Mouse (Mus musculus): ENCODE data around the gene Stfa2l1. TPM values are rescaled to one million over a fixed set of nuclear protein-coding genes. Genes with fewer than 3 reads are reported as not detected.
"Not testable (repeated sequence)": the region's sequence is repeated elsewhere in the genome, so short reads cannot be mapped to it uniquely, and the experiment has no call there.

The Stfa2l1 gene
- polyA plus RNA-seq, 1 experiment from 2014 or later: not detected

DNA sequence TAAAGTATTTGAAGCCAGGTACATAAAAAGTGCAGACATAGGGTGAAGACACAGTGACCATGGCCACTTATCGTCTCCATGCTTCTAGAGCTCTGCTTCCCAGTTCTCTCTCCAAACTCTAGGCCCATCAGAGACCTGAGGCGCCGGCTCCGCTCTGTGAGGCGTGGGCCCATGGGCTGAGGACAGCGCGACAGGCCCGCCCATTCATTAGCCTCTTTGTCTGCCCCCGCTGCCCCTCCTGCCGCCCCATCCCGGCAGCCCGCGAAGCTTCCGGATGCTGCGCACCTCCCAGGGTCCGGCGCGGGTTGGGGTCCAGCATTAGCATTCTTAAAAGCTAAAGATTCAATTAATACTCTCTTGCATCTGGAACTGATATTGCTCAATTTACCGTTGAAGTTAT is 42.6 kb downstream of the Stfa2l1 start:
- Histone ChIP-seq H3K4me1 (replicated peaks; ENCODE audit: control insufficient read depth, insufficient read depth, low read length) (no peaks in the 10 kb centered on the region), H3K9me3 (ENCODE audit: control insufficient read depth, low read length) (no peaks in the 10 kb centered on the region), H3K9ac (no peak overlapping the region), H3K4me3 (replicated peaks; ENCODE audit: low read length) (no peak overlapping the region), H3K4me2 (replicated peaks) (peak overlapping the region; percentile 30), H3K27ac (no peak overlapping the region), H3K36me3 (replicated peaks; ENCODE audit: control insufficient read depth, insufficient read depth) (no peaks in the 10 kb centered on the region), H3K27me3 (ENCODE audit: control insufficient read depth, insufficient read depth, low read length) (no peaks in the 10 kb centered on the region)
- DNase-seq (ENCODE audit: low spot score) (no peak), ATAC-seq (ENCODE audit: low FRiP score) (no peak)
- WGBS: 45% methylated on average over 19 of the region's 19 CpGs

GRCm38 (mm10) chr16:36203846-36204245 is 47.2 kb downstream of the Stfa2l1 start:
- Histone ChIP-seq H3K4me2 (replicated peaks) (no peak overlapping the region), H3K4me3 (replicated peaks; ENCODE audit: low read length) (no peak overlapping the region), H3K9me3 (ENCODE audit: control insufficient read depth, low read length) (no peaks in the 10 kb centered on the region), H3K9ac (no peak overlapping the region), H3K27ac (no peak overlapping the region), H3K36me3 (replicated peaks; ENCODE audit: control insufficient read depth, insufficient read depth) (no peaks in the 10 kb centered on the region), H3K4me1 (replicated peaks; ENCODE audit: control insufficient read depth, insufficient read depth, low read length) (no peaks in the 10 kb centered on the region), H3K27me3 (ENCODE audit: control insufficient read depth, insufficient read depth, low read length) (no peaks in the 10 kb centered on the region)
- DNase-seq (ENCODE audit: low spot score): no peak
- no peak for ATAC-seq (ENCODE audit: low FRiP score)
- 81% methylated on average over 5 of the region's 5 CpGs for WGBS

DNA sequence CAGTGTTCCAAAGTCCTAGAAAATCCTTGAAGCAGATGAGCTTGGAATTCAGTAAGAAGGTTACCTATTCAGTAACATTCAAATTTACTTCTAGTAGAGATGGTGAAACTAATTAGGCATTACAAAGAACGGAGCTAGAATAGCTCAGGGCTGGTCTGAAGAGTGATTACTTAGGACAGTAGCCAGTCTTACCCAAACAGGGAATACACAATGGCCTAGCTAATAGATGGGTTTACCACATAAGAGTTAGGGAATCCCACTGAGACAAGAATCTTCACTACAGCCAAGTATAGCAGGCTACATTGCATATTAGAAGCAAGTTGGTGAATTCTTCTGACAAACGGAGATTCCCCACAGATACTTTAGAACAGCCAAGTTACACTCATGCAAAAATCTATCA is 49.1 kb downstream of the Stfa2l1 start:
- H3K27me3 ChIP-seq (ENCODE audit: control insufficient read depth, insufficient read depth, low read length); H3K36me3 ChIP-seq (replicated peaks; ENCODE audit: control insufficient read depth, insufficient read depth); H3K4me1 ChIP-seq (replicated peaks; ENCODE audit: control insufficient read depth, insufficient read depth, low read length); H3K9me3 ChIP-seq (ENCODE audit: control insufficient read depth, low read length); H3K4me3 ChIP-seq (replicated peaks; ENCODE audit: low read length); DNase-seq (ENCODE audit: low spot score); H3K27ac ChIP-seq; ATAC-seq (ENCODE audit: low FRiP score); H3K4me2 ChIP-seq (replicated peaks); H3K9ac ChIP-seq: not testable (repeated sequence)
- 44% methylated on average over 2 of the region's 2 CpGs for WGBS

DNA sequence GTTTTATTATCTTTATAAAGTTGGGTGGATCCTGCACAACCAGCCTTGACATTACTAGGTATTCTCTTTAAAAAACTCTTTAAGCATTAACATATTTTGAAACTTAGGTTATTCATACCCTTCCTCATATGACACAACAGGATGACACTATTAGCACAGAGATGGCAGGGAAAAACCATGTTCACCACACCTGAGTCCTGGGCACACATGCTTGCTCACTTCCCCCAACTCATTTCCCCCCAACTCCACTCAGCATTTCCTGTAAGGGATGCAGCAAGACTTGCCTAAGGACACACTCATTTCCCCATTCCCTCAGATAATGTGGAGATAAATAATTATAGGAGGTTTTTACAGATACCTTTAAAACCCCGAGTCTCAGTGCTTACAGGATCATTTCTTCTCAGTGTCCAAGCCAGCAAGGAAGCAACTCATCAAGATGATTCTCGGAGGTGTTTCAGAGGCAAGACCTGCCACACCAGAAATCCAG is 53.4 kb downstream of the Stfa2l1 start, which contains the start of gene Gm5416:
Gene Gm5416, plus strand, starts transcription at position 437 of the 487 bp plus-strand sequence.
- Histone ChIP-seq H3K9me3 (ENCODE audit: control insufficient read depth, low read length) (no peaks in the 10 kb centered on the region), H3K4me3 (replicated peaks; ENCODE audit: low read length) (no peak within 1 kb of the TSS), H3K4me1 (replicated peaks; ENCODE audit: control insufficient read depth, insufficient read depth, low read length) (no peaks in the 10 kb centered on the region), H3K27me3 (ENCODE audit: control insufficient read depth, insufficient read depth, low read length) (no peaks in the 10 kb centered on the region), H3K4me2 (replicated peaks) (no peak within 1 kb of the TSS), H3K27ac (no peak within 1 kb of the TSS), H3K36me3 (replicated peaks; ENCODE audit: control insufficient read depth, insufficient read depth) (no peaks in the 10 kb centered on the region), H3K9ac (no peak within 1 kb of the TSS)
- WGBS: 90% methylated on average over 2 of the region's 2 CpGs
- ATAC-seq (ENCODE audit: low FRiP score): no peak
- no peak for DNase-seq (ENCODE audit: low spot score)

Other genes with a start within 250 kb of the Stfa2l1 start
- 2.2 and 2.6 TPM in 2 replicates for gene Parp9, start 218.3 kb upstream of the Stfa2l1 start, polyA plus RNA-seq (2014; fragmentation: Nextera tagmentation; extraction: Ambion mirVana)
- gene Dtx3l, start 217.7 kb upstream of the Stfa2l1 start, polyA plus RNA-seq (2014; fragmentation: Nextera tagmentation; extraction: Ambion mirVana): 1.2 and 1.7 TPM in 2 replicates
- 90.4 and 105 TPM in 2 replicates for gene Kpna1, start 178.1 kb upstream of the Stfa2l1 start, polyA plus RNA-seq (2014; fragmentation: Nextera tagmentation; extraction: Ambion mirVana)
- 12.9 and 13.7 TPM in 2 replicates for gene Wdr5b, start 115.6 kb upstream of the Stfa2l1 start, polyA plus RNA-seq (2014; fragmentation: Nextera tagmentation; extraction: Ambion mirVana)
- 129 and 139 TPM in 2 replicates for gene Fam162a, start 85.2 kb upstream of the Stfa2l1 start, polyA plus RNA-seq (2014; fragmentation: Nextera tagmentation; extraction: Ambion mirVana)
- 25.8 and 26.8 TPM in 2 replicates for gene Ccdc58, start 85.1 kb upstream of the Stfa2l1 start, polyA plus RNA-seq (2014; fragmentation: Nextera tagmentation; extraction: Ambion mirVana)
- gene Csta1, start 25.6 kb upstream of the Stfa2l1 start, polyA plus RNA-seq (2014; fragmentation: Nextera tagmentation; extraction: Ambion mirVana): not detected in 2 replicates
- gene Gm5483, start 27.4 kb downstream of the Stfa2l1 start, polyA plus RNA-seq (2014; fragmentation: Nextera tagmentation; extraction: Ambion mirVana): 0.94 and 0.97 TPM in 2 replicates
- gene Gm5416, start 53.6 kb downstream of the Stfa2l1 start, polyA plus RNA-seq (2014; fragmentation: Nextera tagmentation; extraction: Ambion mirVana): not detected in 2 replicates
- gene 2010005H15Rik, start 64.7 kb downstream of the Stfa2l1 start, polyA plus RNA-seq (2014; fragmentation: Nextera tagmentation; extraction: Ambion mirVana): not detected in 2 replicates
- gene Stfa1, start 120.1 kb downstream of the Stfa2l1 start, polyA plus RNA-seq (2014; fragmentation: Nextera tagmentation; extraction: Ambion mirVana): 1.7 and 3.1 TPM in 2 replicates
- not detected in 2 replicates for gene BC117090, start 177.5 kb downstream of the Stfa2l1 start, polyA plus RNA-seq (2014; fragmentation: Nextera tagmentation; extraction: Ambion mirVana)
- gene BC100530, start 210.9 kb downstream of the Stfa2l1 start, polyA plus RNA-seq (2014; fragmentation: Nextera tagmentation; extraction: Ambion mirVana): 1.7 and 2.4 TPM in 2 replicates